Mouse (Mus musculus) heart, adult 2 months (tissue): ENCODE data around the gene Tspoap1. TPM values are rescaled to one million over a fixed set of nuclear protein-coding genes. Genes with fewer than 3 reads are reported as not detected.

Experiments
- DNase-seq, 2 experiments: peaks; one replicate each; pipeline ENCODE4 v3.0.0; 2021
- H3K27ac ChIP-seq: fragments of 200-600 bp; 2 replicates; pipeline ENCODE4 v1.8.1; 2022
- H3K27me3 ChIP-seq: fragments of 200-500 bp; 2 replicates; pipeline ENCODE4 v1.6.1; 2012; ENCODE audit warnings: mild to moderate bottlenecking, low read length, inconsistent platforms, mixed read lengths; ENCODE audit not compliant: control insufficient read depth, insufficient read depth
- H3K36me3 ChIP-seq: fragments of 200-500 bp; 2 replicates; pipeline ENCODE4 v1.6.1; 2012; ENCODE audit warnings: low read length, inconsistent platforms; ENCODE audit not compliant: control insufficient read depth, insufficient read depth
- H3K4me1 ChIP-seq: fragments of 200-500 bp; 2 replicates; pipeline ENCODE4 v1.6.1; 2011; ENCODE audit warnings: low read length; ENCODE audit not compliant: control insufficient read depth, insufficient read depth
- H3K4me3 ChIP-seq: fragments of 200-600 bp; 2 replicates; pipeline ENCODE4 v1.8.1; 2022
- H3K79me2 ChIP-seq: fragments of 200-500 bp; replicated peaks from 2 replicates; pipeline ENCODE4 v1.6.1; 2012; ENCODE audit warnings: mild to moderate bottlenecking, inconsistent platforms, low read length, moderate library complexity, mixed read lengths; ENCODE audit not compliant: control insufficient read depth, insufficient read depth
- H3K9ac ChIP-seq: fragments of 200-500 bp; 2 replicates; pipeline ENCODE4 v1.6.1; 2012; ENCODE audit warnings: low read depth, mild to moderate bottlenecking, control low read depth, inconsistent platforms, low read length, mixed read lengths
- CTCF ChIP-seq: fragments of 200-600 bp; IDR thresholded peaks from 2 replicates; pipeline ENCODE4 v1.8.1; 2022; ENCODE audit warnings: antibody characterized with exemption, mild to moderate bottlenecking, moderate library complexity
- EP300 ChIP-seq: fragments of 200-500 bp; IDR thresholded peaks from 2 replicates; pipeline ENCODE4 v1.6.1; 2011; ENCODE audit warnings: low read depth, low read length, control low read depth; ENCODE audit not compliant: insufficient read depth
- POLR2A ChIP-seq: fragments of 200-500 bp; IDR thresholded peaks from 2 replicates; pipeline ENCODE4 v1.6.1; 2011; ENCODE audit warnings: mild to moderate bottlenecking, low read depth, low read length, control low read depth; ENCODE audit not compliant: insufficient read depth
- WGBS: fragments of 180-500 bp; shearing (Covaris S2); methylation state at CpG from one replicate; pipeline ENCODE4 v1.1.7; 2018; 5-methylcytosine and 5-hydroxymethylcytosine counted together
- intact Hi-C: fragments of 180-260 bp; cut with DNase I; formaldehyde crosslinking; loops from one replicate; pipeline ENCODE4 v1.15.1; 2025
- polyA plus RNA-seq: library from polyadenylated mRNA; depleted of rRNA; stranded (reverse); fragments of >200 nt; gene quantifications from 2 replicates; pipeline ENCODE4 v1.2.3, GENCODE M21; 2012
- total RNA-seq, 2 experiments: library from RNA; stranded (reverse); gene quantifications; 2 replicates each; pipeline ENCODE4 v1.2.3; 2021

The Tspoap1 gene
- total and polyA plus RNA-seq, 3 experiments, result 0.66 TPM; not detected in 2

DNA sequence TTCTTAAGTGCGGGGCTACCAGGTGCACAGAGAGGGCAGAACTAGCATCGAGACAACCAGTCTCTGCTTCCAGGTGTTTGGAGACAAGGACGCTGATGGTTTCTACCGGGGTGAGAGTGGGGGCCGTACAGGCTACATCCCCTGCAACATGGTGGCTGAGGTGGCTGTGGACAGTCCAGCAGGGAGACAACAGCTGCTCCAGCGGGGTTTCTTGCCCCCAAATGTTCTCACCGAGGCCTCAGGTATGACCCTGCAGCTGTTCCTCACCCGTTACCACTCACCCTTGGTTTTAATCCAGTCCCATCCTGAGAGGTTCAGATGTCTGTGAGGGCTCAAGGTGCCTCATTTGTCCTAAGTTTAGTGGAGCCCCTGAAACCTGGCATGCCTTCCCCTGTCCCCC lies 19.8 kb downstream of the Tspoap1 start:
- Histone ChIP-seq H3K36me3 (no peaks in the 10 kb centered on the region), H3K4me3 (no peak overlapping the region), H3K27ac (no peak overlapping the region), H3K79me2 (no peaks in the 10 kb centered on the region), H3K9ac (no peak overlapping the region), H3K27me3 (peaks cover 1% of the 10 kb centered on the region; the same call in 1 of the 2 replicates), H3K4me1 (no peaks in the 10 kb centered on the region)
- no peak for TF ChIP-seq CTCF
- TF ChIP-seq EP300, result no peak
- intact Hi-C loops, result no loop called here
- no peak for DNase-seq
- 73% methylated on average over 8 of the region's 8 CpGs for WGBS

DNA sequence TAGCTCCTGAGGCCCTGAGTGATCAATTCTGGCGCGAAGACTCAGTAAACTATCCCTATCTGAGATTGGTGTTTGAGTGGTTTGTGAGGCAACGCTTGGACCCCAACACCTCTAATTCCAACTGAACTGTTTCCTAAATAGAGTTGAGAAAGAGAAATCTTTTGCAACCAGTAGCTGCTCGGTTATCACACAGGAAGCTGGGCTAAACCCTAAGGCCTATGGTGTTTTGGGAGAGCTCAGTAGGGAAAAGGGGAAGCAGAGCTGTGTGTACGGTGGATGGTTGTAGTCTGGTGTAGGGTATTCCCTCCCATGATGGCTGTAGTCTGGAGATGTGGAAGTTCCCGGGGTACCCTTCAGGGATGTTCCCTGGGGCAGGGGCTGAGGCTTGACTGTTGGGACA lies 29.7 kb downstream of the Tspoap1 start:
- Histone ChIP-seq H3K79me2 (no peaks in the 10 kb centered on the region), H3K27ac (no peak overlapping the region), H3K4me1 (no peaks in the 10 kb centered on the region), H3K27me3 (no peaks in the 10 kb centered on the region), H3K4me3 (no peak overlapping the region), H3K36me3 (no peaks in the 10 kb centered on the region), H3K9ac (no peak overlapping the region)
- WGBS, result 73% methylated on average over 6 of the region's 6 CpGs
- TF ChIP-seq CTCF (no peak), EP300 (no peak), POLR2A (no peak)
- intact Hi-C loops, result no loop called here
- no peak for DNase-seq

GRCm38 (mm10) chr11:87793460-87793859 lies 33.1 kb downstream of the Tspoap1 start, which contains the start of gene Mpo:
Gene Mpo (plus strand): TSS chr11:87793581.
- Histone ChIP-seq H3K27ac (no peak within 1 kb of the TSS), H3K27me3 (no peaks in the 10 kb centered on the region), H3K9ac (no peak within 1 kb of the TSS), H3K79me2 (no peaks in the 10 kb centered on the region), H3K36me3 (no peaks in the 10 kb centered on the region), H3K4me3 (no peak within 1 kb of the TSS), H3K4me1 (no peaks in the 10 kb centered on the region)
- intact Hi-C loops, result no loop called here
- DNase-seq, result no peak
- TF ChIP-seq CTCF (no peak), EP300 (no peak), POLR2A (no peak)
- WGBS, result 36% methylated on average over 3 of the region's 3 CpGs

DNA sequence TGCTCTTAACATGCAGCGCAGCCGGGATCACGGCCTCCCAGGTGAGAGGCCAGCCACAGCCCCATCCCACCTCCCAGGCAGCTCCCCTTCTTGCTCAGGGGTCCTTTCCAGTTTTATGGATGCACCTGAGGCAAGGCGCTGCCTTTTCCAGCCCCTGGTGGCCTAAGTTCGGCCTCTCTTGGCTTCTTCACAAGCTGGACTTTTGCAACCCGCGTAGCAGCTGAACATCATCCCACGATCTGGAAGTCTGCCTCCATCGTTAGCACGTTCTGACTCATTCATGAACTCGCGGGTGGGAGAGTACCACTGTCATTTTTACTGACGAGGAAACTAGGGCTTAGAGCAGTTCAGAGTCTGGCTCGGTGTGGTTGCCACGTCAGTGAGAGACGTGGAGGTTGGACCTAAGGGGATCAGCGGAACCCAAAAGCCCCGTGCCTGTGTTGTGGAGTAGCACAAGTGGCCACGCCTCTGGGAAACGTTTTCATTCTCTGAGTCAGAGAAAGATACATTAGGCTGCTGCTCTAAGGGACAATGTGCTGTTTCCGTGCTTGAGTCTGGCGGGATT lies 41.5 kb downstream of the Tspoap1 start:
- Histone ChIP-seq H3K9ac (no peak overlapping the region), H3K4me1 (no peaks in the 10 kb centered on the region), H3K27ac (no peak overlapping the region), H3K4me3 (no peak overlapping the region), H3K79me2 (no peaks in the 10 kb centered on the region), H3K36me3 (no peaks in the 10 kb centered on the region), H3K27me3 (no peaks in the 10 kb centered on the region)
- TF ChIP-seq CTCF (no peak), EP300 (no peak), POLR2A (no peak)
- intact Hi-C loops, result no loop called here
- peak; percentile 20 to 27 for DNase-seq
- 67% methylated on average over 22 of the region's 22 CpGs for WGBS

DNA sequence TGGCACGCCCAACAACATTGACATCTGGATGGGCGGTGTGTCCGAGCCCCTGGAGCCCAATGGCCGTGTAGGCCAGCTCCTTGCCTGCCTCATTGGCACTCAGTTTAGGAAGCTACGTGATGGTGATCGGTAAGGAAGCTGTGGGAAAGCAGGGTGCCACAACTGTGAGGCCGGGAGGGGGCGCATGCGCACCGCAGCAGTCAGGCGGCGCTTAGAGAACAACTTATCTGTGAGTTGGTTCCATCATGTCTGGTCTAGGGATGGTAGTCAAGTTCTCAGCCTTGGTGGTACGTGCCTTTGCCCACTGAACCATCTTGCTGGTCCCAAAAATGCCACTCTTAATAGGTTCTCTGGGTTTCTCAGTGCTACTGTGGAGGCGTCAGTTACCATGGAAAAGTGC lies 42.3 kb downstream of the Tspoap1 start:
- intact Hi-C loops, result no loop called here

GRCm38 (mm10) chr11:87805448-87805847 lies 45.1 kb downstream of the Tspoap1 start:
- Histone ChIP-seq H3K4me1 (no peaks in the 10 kb centered on the region), H3K9ac (no peak overlapping the region), H3K4me3 (no peak overlapping the region), H3K79me2 (no peaks in the 10 kb centered on the region), H3K36me3 (no peaks in the 10 kb centered on the region), H3K27me3 (no peaks in the 10 kb centered on the region), H3K27ac (no peak overlapping the region)
- intact Hi-C loops, result no loop called here
- TF ChIP-seq CTCF (peak; percentile 64), POLR2A (no peak), EP300 (no peak)
- WGBS, result 64% methylated on average over 1 of the region's 1 CpGs
- DNase-seq, result no peak

More for the DNA sequence above, 42.3 kb downstream of the Tspoap1 start:
- H3K9ac ChIP-seq, result no peak overlapping the region
- no peaks in the 10 kb centered on the region for H3K4me1 ChIP-seq
- no peak for DNase-seq
- no peaks in the 10 kb centered on the region for H3K27me3 ChIP-seq
- H3K4me3 ChIP-seq, result no peak overlapping the region
- H3K79me2 ChIP-seq, result no peaks in the 10 kb centered on the region
- no peak overlapping the region for H3K27ac ChIP-seq
- no peaks in the 10 kb centered on the region for H3K36me3 ChIP-seq
- TF ChIP-seq CTCF, result peak; percentile 31
- no peak for TF ChIP-seq EP300
- no peak for TF ChIP-seq POLR2A
- 49% methylated on average over 14 of the region's 14 CpGs for WGBS
